Mouse (Mus musculus) midbrain, embryonic 15.5 days (tissue): ENCODE measurements at regions not wholly inside any gene's neighbourhood (a gene's known extent, or its start where the extent isn't known, plus 50 kb on each side); places are given as distances from the start of the nearest gene placed in this dataset.

Experiments
- ATAC-seq: fragments of 200-750 bp; cut with Nextera tagmentation; replicated peaks from 2 replicates; pipeline ENCODE4 v1.8.0; 2017; ENCODE audit warnings: moderate TSS enrichment
- H3K27ac ChIP-seq: fragments of 300-500 bp; sonication (generic); 2 replicates; pipeline ENCODE4 v1.5.1; 2015; ENCODE audit warnings: mild to moderate bottlenecking, inconsistent platforms
- H3K27me3 ChIP-seq: fragments of 300-500 bp; sonication (generic); replicated peaks from 2 replicates; pipeline ENCODE4 v1.6.1; 2015; ENCODE audit warnings: inconsistent platforms
- H3K36me3 ChIP-seq: fragments of 300-500 bp; sonication (generic); replicated peaks from 2 replicates; pipeline ENCODE4 v1.6.1; 2015; ENCODE audit warnings: inconsistent platforms
- H3K4me1 ChIP-seq: fragments of 300-500 bp; sonication (generic); 2 replicates; pipeline ENCODE4 v1.6.1; 2015; ENCODE audit warnings: inconsistent platforms
- H3K4me2 ChIP-seq: fragments of 300-500 bp; sonication (generic); 2 replicates; pipeline ENCODE4 v1.6.1; 2015; ENCODE audit warnings: inconsistent platforms, mild to moderate bottlenecking, moderate library complexity
- H3K4me3 ChIP-seq: fragments of 300-500 bp; sonication (generic); 2 replicates; pipeline ENCODE4 v1.5.1; 2015; ENCODE audit warnings: mild to moderate bottlenecking, inconsistent platforms
- H3K9ac ChIP-seq: fragments of 300-500 bp; sonication (generic); 2 replicates; pipeline ENCODE4 v1.6.1; 2015; ENCODE audit warnings: mild to moderate bottlenecking, inconsistent platforms
- H3K9me3 ChIP-seq: fragments of 300-500 bp; sonication (generic); 2 replicates; pipeline ENCODE4 v1.6.1; 2016; ENCODE audit warnings: inconsistent platforms
- WGBS: fragments of 180-500 bp; shearing (Covaris S2); methylation state at CpG from one replicate; pipeline ENCODE4 v1.1.7; 2015; ENCODE audit warnings: mixed read lengths; 5-methylcytosine and 5-hydroxymethylcytosine counted together

DNA sequence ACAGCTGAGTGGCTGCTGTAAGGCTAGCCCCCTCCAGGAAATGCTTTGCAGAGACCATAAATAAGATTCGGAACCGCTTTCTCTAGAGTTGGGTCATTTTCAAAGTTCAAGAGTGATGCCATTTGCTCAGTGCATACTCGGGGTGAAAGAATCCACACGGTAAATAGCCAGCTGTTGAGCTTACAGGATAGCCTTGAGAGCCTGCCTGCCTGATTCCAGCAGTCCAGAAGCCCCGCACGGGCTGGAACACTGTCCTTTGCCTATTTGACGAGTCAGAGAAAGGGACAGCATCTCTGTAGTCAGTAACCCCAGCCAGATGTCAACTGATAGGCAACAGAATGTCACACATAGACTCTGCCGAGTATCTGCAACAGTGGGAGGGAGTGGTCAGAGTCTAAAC lies 140.7 kb downstream of the Zfp365 start:
- Histone ChIP-seq H3K4me2 (no peak overlapping the region), H3K9ac (no peak overlapping the region), H3K9me3 (no peaks in the 10 kb centered on the region), H3K27me3 (no peaks in the 10 kb centered on the region), H3K36me3 (no peaks in the 10 kb centered on the region), H3K4me1 (no peaks in the 10 kb centered on the region), H3K27ac (no peak overlapping the region), H3K4me3 (no peak overlapping the region)
- ATAC-seq, result no peak
- WGBS, result 84% methylated on average over 8 of the region's 8 CpGs

- H3K4me3 ChIP-seq, result no peak overlapping the region
- ATAC-seq, result no peak
- no peak overlapping the region for H3K27ac ChIP-seq
- H3K27me3 ChIP-seq, result no peaks in the 10 kb centered on the region
- no peak overlapping the region for H3K9ac ChIP-seq
- H3K9me3 ChIP-seq, result no peaks in the 10 kb centered on the region
- no peak overlapping the region for H3K4me2 ChIP-seq
- 45% methylated on average over 13 of the region's 13 CpGs for WGBS
- no peaks in the 10 kb centered on the region for H3K4me1 ChIP-seq
- no peaks in the 10 kb centered on the region for H3K36me3 ChIP-seq
Observed at GRCm38 (mm10) chr10:67766099-67766498, 146.4 kb downstream of the Zfp365 start.

DNA sequence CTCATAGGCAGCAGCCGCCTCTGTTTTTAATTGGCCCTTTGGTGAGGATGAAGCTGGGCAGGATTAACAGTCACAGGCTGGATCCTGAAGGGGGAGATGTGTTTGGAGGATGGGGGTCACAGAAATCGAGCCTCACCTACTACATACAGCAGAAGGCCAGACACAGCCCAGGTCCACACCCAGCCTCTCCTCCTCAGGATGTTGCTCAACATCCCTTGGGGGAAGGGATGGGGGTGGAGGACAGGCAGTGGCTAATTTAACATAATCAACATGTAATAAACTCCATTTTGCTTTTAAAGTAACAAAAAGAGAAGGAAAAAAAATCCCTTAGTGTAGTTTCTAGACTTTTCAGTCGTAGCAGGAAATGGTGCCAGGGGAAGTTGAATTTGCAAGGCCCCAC lies 152.0 kb downstream of the Zfp365 start:
- Histone ChIP-seq H3K27me3 (no peaks in the 10 kb centered on the region), H3K4me2 (no peak overlapping the region), H3K36me3 (no peaks in the 10 kb centered on the region), H3K27ac (no peak overlapping the region), H3K4me1 (no peaks in the 10 kb centered on the region), H3K4me3 (no peak overlapping the region), H3K9ac (no peak overlapping the region), H3K9me3 (no peaks in the 10 kb centered on the region)
- no peak for ATAC-seq
- 67% methylated on average over 3 of the region's 3 CpGs for WGBS

DNA sequence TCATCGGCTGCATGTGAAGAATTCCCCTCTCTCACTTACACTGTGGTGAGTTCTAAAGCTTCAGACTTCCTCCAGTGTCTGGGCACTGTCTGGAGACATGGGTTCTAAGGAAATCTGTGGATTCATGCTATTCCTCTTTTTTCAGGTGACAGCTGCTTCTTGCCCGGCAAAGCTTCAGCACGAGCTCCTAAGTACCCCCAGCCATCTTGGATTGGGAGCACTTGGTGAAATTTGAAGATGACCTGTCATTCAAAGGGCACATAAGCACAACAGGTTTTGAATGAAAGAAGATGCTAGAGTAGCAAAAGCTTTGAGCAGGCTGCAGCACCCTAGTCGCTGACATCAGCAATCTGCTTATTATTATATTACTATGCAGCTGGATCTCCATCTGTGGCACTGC lies 164.3 kb downstream of the Zfp365 start:
- H3K27ac ChIP-seq, result no peak overlapping the region
- WGBS, result 90% methylated on average over 4 of the region's 4 CpGs
- H3K9me3 ChIP-seq, result no peaks in the 10 kb centered on the region
- ATAC-seq, result no peak
- no peak overlapping the region for H3K4me2 ChIP-seq
- no peak overlapping the region for H3K4me3 ChIP-seq
- H3K27me3 ChIP-seq, result no peaks in the 10 kb centered on the region
- no peak overlapping the region for H3K9ac ChIP-seq
- H3K4me1 ChIP-seq, result no peaks in the 10 kb centered on the region
- H3K36me3 ChIP-seq, result no peaks in the 10 kb centered on the region

DNA sequence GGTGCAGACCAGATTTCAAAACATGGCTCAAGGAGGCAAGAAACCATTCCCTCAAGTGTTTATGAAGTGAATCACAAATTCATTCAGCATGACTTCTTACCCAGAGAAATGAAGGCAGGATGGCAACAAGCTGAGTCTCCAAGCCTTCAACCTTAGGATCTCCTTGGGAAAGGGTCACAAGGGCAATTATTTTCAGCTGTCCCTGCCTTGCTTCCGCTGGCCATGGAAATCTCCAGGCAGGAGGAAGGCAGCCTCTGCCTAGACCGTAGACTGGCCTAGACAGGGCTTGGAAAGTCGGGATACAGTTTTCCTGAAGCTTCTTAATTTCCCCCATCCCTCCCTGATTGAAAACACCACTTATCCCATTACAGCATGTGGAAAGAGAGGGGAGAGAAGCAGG lies 165.0 kb downstream of the Zfp365 start:
- H3K9me3 ChIP-seq, result no peaks in the 10 kb centered on the region
- H3K27ac ChIP-seq, result no peak overlapping the region
- H3K27me3 ChIP-seq, result no peaks in the 10 kb centered on the region
- no peaks in the 10 kb centered on the region for H3K4me1 ChIP-seq
- ATAC-seq, result no peak
- no peak overlapping the region for H3K9ac ChIP-seq
- WGBS, result 76% methylated on average over 3 of the region's 3 CpGs
- H3K4me3 ChIP-seq, result no peak overlapping the region
- no peaks in the 10 kb centered on the region for H3K36me3 ChIP-seq
- no peak overlapping the region for H3K4me2 ChIP-seq

DNA sequence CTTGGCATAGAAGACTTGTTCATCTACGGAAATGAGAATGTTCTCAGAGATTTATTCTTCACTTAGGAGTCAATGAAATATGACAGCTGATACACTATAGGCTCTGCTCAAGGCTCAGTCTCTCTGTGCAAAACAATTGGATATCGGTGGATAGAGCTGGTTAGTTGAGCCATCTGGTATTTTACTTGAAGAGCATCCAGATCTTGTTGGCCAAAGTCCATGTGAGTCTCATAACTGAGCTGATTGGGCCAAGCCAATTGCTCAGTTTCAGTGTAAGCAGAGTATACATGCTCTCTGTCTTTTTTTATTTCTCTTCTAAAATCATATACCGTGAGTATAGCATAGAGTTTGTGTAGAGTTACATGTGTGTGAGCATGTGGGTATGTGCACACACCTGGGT lies 166.3 kb downstream of the Zfp365 start:
- H3K4me1 ChIP-seq, result no peaks in the 10 kb centered on the region
- no peak overlapping the region for H3K9ac ChIP-seq
- WGBS, result 87% methylated on average over 3 of the region's 3 CpGs
- H3K9me3 ChIP-seq, result no peaks in the 10 kb centered on the region
- H3K27me3 ChIP-seq, result no peaks in the 10 kb centered on the region
- no peak overlapping the region for H3K4me2 ChIP-seq
- no peak overlapping the region for H3K4me3 ChIP-seq
- ATAC-seq, result no peak
- no peaks in the 10 kb centered on the region for H3K36me3 ChIP-seq
- H3K27ac ChIP-seq, result no peak overlapping the region

GRCm38 (mm10) chr10:67743561-67743960 lies 168.9 kb downstream of the Zfp365 start:
- Histone ChIP-seq H3K4me3 (no peak overlapping the region), H3K9ac (no peak overlapping the region), H3K36me3 (no peaks in the 10 kb centered on the region), H3K4me1 (no peaks in the 10 kb centered on the region), H3K27ac (no peak overlapping the region), H3K4me2 (no peak overlapping the region), H3K27me3 (no peaks in the 10 kb centered on the region), H3K9me3 (no peaks in the 10 kb centered on the region)
- WGBS, result 56% methylated on average over 9 of the region's 9 CpGs
- no peak for ATAC-seq

GRCm38 (mm10) chr10:67742824-67743223 lies 169.6 kb downstream of the Zfp365 start:
- Histone ChIP-seq H3K36me3 (no peaks in the 10 kb centered on the region), H3K4me1 (no peaks in the 10 kb centered on the region), H3K27me3 (no peaks in the 10 kb centered on the region), H3K27ac (no peak overlapping the region), H3K4me3 (no peak overlapping the region), H3K9ac (no peak overlapping the region), H3K4me2 (no peak overlapping the region), H3K9me3 (no peaks in the 10 kb centered on the region)
- ATAC-seq, result no peak
- WGBS, result 78% methylated on average over 8 of the region's 8 CpGs

GRCm38 (mm10) chr10:67742305-67742704 lies 170.2 kb downstream of the Zfp365 start:
- Histone ChIP-seq H3K27ac (no peak overlapping the region), H3K9me3 (no peaks in the 10 kb centered on the region), H3K36me3 (no peaks in the 10 kb centered on the region), H3K4me1 (no peaks in the 10 kb centered on the region), H3K9ac (no peak overlapping the region), H3K4me3 (no peak overlapping the region), H3K4me2 (no peak overlapping the region), H3K27me3 (no peaks in the 10 kb centered on the region)
- WGBS, result 86% methylated on average over 10 of the region's 10 CpGs
- no peak for ATAC-seq

DNA sequence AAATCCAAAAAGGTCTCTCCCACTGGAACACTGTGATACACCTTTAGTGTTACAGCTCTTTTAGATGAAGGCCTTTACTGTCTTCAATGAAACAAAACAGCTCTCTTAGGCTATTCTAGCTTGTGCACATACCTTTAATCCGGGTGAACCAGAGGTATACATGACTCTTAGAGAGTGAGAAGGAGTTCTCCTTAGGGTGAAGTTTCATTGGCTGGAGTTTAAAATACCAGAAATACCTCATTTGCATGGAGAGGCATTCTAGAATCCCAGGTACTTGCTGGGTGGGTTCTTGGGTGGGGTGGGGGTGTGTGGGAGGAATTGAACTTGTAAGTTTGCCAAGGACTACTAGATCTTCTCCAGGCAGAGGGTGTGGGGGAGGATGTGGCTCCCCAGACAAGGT lies 173.3 kb downstream of the Zfp365 start:
- Histone ChIP-seq H3K36me3 (no peaks in the 10 kb centered on the region), H3K27ac (no peak overlapping the region), H3K4me2 (no peak overlapping the region), H3K27me3 (no peaks in the 10 kb centered on the region), H3K9me3 (no peaks in the 10 kb centered on the region), H3K4me3 (no peak overlapping the region), H3K4me1 (no peaks in the 10 kb centered on the region), H3K9ac (no peak overlapping the region)
- WGBS, result 74% methylated on average over 1 of the region's 1 CpGs
- ATAC-seq, result no peak

DNA sequence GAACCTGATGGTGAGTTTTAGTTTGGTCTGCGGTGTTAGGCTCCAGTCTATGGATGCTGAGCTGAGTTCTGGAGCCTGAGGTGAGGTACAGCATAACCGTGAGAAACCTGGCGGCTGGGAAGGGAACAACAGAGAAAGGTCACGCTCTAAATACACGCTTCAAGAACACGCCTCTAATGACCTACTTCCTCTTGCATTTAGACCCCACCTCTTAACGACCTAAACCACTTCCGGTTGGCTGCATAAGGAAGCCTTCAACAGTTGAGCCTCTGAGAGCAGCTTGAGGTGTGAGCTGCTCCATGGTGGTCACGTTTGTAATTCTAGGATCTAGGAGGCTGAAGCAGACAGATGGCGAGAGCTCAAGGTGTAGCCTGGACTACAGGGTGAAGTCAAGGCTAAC lies 175.8 kb downstream of the Zfp365 start:
- Histone ChIP-seq H3K36me3 (no peaks in the 10 kb centered on the region), H3K27me3 (no peaks in the 10 kb centered on the region), H3K4me2 (no peak overlapping the region), H3K27ac (no peak overlapping the region), H3K9ac (no peak overlapping the region), H3K4me1 (no peaks in the 10 kb centered on the region), H3K9me3 (no peaks in the 10 kb centered on the region), H3K4me3 (no peak overlapping the region)
- 90% methylated on average over 10 of the region's 10 CpGs for WGBS
- no peak for ATAC-seq

DNA sequence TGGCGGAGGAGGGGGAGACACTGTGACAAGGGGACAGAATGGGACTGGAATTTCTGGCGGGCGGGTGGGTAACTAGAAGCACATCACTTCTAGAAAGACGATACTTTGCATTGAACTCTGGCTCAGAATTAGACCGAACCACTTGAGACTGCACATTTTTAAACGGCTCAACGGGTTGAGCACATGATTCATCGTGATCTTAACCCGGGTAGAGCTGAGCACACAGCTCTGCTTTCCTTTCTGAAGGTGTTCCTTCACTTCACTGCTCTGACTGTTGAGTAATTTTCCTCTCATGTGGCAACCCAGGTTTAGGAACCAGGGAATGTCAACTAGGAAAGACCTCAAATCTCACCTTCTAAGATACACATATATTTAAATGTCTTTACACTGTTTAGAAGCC lies 180.9 kb downstream of the Zfp365 start:
- H3K36me3 ChIP-seq, result no peaks in the 10 kb centered on the region
- no peaks in the 10 kb centered on the region for H3K4me1 ChIP-seq
- 82% methylated on average over 9 of the region's 9 CpGs for WGBS
- H3K9ac ChIP-seq, result no peak overlapping the region
- ATAC-seq, result no peak
- H3K27ac ChIP-seq, result no peak overlapping the region
- H3K4me3 ChIP-seq, result no peak overlapping the region
- H3K9me3 ChIP-seq, result no peaks in the 10 kb centered on the region
- no peaks in the 10 kb centered on the region for H3K27me3 ChIP-seq
- no peak overlapping the region for H3K4me2 ChIP-seq

DNA sequence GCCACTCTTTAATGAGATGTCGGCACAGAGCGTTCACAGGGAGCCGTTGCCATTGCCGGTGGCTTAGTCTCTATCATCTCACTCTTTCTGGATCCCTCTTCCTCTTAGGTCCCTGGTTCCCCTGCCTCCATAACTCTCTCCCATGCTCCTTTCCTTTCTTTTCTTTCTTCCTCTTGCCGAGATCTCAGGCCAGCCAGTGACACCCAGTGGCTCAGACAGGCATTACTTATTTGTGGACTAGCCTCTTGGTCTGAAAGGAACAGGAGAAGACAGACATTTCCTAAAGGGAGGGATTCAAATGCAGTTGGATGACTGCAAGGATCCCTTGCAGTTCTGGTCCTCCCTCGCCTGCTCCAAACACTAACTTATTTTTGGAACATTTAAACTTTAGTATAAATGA lies 180.5 kb upstream of the Ado start:
- Histone ChIP-seq H3K4me1 (no peaks in the 10 kb centered on the region), H3K4me2 (no peak overlapping the region), H3K27me3 (no peaks in the 10 kb centered on the region), H3K4me3 (no peak overlapping the region), H3K36me3 (no peaks in the 10 kb centered on the region), H3K9ac (no peak overlapping the region), H3K9me3 (no peaks in the 10 kb centered on the region), H3K27ac (no peak overlapping the region)
- ATAC-seq, result 0 out of 2 replicates have a peak, but pooled peaks have one; percentile 37
- WGBS, result 59% methylated on average over 6 of the region's 6 CpGs

GRCm38 (mm10) chr10:67727580-67727979 lies 178.8 kb upstream of the Ado start:
- H3K4me1 ChIP-seq, result no peaks in the 10 kb centered on the region
- H3K9me3 ChIP-seq, result no peaks in the 10 kb centered on the region
- H3K27ac ChIP-seq, result no peak overlapping the region
- ATAC-seq, result no peak
- H3K4me2 ChIP-seq, result no peak overlapping the region
- H3K27me3 ChIP-seq, result no peaks in the 10 kb centered on the region
- H3K4me3 ChIP-seq, result no peak overlapping the region
- H3K9ac ChIP-seq, result no peak overlapping the region
- no peaks in the 10 kb centered on the region for H3K36me3 ChIP-seq
- 93% methylated on average over 4 of the region's 4 CpGs for WGBS
